Mouse (Mus musculus): Measurements from ENCODE around the gene Hist1h2bf. TPM values are rescaled to one million over a fixed set of nuclear protein-coding genes. Genes with fewer than 3 reads are reported as not detected.
"Not testable (repeated sequence)": the region's sequence is repeated elsewhere in the genome, so short reads cannot be mapped to it uniquely, and the experiment has no call there.

Gene Hist1h2bf
- polyA plus RNA-seq, 1 experiment from 2014 or later: 3.0 TPM

DNA sequence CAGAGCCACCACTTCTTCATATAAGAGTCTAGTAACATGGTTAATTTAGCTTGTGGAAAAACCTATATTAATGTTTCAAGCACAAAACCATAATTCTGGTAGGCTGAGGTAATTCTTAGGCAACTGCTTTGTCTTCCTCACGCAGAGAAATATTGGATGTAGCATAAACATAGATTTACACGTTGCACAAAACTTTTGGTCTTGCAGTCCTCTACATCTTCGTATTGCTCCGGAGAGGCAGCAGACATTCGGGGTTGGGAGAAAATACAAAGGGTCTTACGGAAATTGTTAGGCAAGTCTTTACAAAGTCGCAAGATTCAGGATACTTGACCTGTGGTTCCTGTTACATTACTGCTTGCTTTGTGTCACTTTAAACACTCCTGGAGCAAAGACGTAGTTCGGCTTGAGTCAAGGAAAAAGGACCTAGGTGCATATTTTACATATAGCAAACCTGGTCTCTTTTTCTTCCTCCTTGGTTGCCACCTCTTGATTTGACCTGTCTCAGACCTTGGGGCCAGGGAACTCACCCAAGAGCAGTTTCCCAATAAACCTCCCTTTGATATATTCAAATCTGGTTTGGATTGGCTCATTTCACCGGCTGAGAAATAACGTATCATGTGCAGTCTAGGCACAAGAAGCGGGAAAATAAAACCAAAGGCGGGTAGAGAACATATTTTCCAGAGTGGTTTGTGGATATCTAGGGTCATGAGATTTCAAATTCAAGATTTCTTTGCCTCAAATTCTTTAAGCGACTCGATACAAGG, 39.4 kb downstream of the Hist1h2bf start:
- Histone ChIP-seq H3K9me3 (no peaks in the 10 kb centered on the region), H3K4me2 (peak overlapping the region; percentile 74), H3K9ac (peak overlapping the region; percentile 60), H3K4me1 (replicated peaks) (peaks cover 39% of the 10 kb centered on the region), H3K4me3 (peak overlapping the region; percentile 51), H3K27me3 (no peaks in the 10 kb centered on the region), H3K36me3 (no peaks in the 10 kb centered on the region), H3K27ac (peak overlapping the region; percentile 69)
- ATAC-seq (ENCODE audit: low FRiP score): no peak
- under 1% methylated on average over 15 of the region's 15 CpGs for WGBS

DNA sequence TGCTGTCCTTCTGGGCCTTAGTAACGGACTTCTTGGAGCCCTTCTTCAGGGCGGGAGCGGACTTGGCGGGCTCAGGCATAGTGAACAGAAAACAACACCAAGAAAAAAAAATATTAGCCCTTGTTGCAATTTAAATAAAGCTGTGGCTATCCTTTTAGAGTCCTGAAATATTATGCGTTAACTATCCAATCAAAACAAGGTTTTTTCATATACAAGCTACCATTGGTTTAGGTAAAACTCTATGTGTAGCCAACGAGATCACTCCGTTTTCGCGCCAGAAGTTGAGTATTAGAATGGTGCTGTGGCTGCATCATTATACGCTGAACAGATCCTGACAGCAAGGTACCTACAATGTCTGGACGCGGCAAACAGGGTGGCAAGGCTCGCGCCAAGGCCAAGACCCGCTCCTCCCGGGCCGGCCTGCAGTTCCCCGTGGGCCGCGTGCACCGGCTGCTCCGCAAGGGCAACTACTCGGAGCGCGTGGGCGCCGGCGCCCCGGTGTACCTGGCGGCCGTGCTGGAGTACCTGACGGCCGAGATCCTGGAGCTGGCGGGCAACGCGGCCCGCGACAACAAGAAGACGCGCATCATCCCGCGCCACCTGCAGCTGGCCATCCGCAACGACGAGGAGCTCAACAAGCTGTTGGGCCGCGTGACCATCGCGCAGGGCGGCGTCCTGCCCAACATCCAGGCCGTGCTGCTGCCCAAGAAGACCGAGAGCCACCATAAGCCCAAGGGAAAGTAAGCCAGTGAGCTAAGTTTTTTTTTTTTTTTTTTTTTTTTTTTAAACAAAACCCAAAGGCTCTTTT, 40.2 kb downstream of the Hist1h2bf start, which contains the start of gene Hist1h2af:
Hist1h2af (plus strand) TSS at position 347 of the 808 bp plus-strand sequence.
- peak within 1 kb of the TSS; percentile 51 for H3K4me3 ChIP-seq
- peak within 1 kb of the TSS; percentile 60 for H3K9ac ChIP-seq
- under 1% methylated on average over 26 of the region's 53 CpGs for WGBS
- H3K27me3 ChIP-seq, H3K36me3 ChIP-seq, H3K9me3 ChIP-seq: not testable (repeated sequence)
- H3K4me1 ChIP-seq (replicated peaks): peaks cover 44% of the 10 kb centered on the region
- ATAC-seq (ENCODE audit: low FRiP score): 0 out of 2 replicates have a peak, but pooled peaks have one; percentile 23
- H3K4me2 ChIP-seq: peak within 1 kb of the TSS; percentile 74
- H3K27ac ChIP-seq: peak within 1 kb of the TSS; percentile 96

DNA sequence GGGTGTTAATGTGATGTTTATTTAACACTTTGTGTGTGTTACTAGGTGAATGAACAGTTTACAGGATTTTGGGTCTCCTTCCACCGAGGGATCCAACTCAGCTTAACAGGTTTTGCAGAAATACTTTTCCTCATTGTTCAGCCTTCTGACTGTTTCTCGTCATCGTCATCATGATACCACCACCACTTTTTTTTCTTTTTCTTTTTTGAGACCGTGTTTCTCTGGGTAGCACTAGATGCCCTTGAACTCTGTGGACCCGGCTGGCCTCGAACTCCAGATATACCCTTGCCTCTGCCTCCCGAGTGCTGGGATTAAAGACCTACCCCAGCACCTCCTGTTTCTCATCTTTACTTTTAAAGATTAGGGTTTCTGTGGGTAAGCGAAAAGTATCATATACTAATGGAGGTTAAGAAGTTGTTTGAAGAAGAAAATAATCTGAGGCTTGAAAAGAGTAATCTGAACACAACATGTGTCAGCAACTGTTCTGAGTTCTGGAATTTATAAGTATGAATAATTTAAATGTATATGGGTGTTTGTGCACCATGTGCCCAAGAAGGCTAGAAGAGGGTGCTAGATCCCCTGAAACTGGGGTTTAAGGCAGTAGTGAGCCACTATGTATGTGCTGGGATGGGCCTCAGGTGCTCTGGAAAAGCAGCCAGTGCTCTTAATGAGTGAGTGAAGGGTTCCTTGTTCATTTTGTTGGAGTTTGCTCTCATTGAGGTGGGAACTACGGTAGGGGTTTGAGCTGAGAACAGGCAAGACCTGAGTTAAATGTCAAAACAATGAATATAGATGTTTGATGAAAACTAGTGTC, 41.5 kb downstream of the Hist1h2bf start:
- Histone ChIP-seq H3K4me3 (peak overlapping the region; percentile 51), H3K9me3 (no peaks in the 10 kb centered on the region), H3K4me1 (replicated peaks) (peaks cover 49% of the 10 kb centered on the region), H3K4me2 (peak overlapping the region; percentile 74), H3K27me3 (no peaks in the 10 kb centered on the region), H3K9ac (peak overlapping the region; percentile 83), H3K36me3 (no peaks in the 10 kb centered on the region), H3K27ac (peak overlapping the region; percentile 96)
- WGBS: 28% methylated on average over 9 of the region's 9 CpGs
- no peak for ATAC-seq (ENCODE audit: low FRiP score)

DNA sequence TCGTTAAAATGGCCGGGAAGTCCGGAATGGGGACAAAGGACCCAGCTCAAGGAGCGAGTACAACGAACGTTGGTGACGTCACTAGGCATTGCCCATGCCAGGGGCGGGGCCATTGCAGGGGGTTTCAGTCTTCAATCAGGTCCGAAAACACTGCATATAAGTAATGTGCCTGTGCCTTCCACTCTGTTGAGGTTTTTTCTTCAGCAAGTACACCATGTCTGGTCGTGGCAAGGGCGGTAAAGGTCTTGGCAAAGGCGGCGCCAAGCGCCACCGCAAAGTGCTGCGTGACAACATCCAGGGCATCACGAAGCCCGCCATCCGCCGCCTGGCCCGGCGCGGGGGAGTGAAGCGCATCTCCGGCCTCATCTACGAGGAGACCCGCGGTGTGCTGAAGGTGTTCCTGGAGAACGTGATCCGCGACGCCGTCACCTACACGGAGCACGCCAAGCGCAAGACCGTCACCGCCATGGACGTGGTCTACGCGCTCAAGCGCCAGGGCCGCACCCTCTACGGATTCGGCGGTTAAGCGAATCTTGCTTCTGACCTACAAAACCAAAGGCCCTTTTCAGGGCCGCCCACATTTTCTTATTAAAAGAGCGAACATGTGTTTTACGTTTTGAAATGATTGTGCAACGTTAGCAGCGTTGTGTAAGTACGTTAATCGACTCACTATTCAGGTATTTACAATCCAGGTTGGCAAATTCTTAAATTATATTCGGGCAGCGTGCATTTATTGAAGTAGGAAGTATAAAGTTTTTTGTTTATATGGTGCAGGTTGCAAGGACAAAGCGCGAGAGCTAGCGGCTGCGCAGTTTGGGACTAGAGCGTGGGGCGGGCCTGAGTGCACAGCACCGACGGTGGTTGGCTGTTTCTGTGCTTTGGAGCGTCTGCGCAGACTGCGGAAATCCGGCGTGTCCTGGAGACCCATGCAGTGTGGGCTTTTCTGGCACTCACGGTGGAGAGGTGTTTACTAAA, 42.8 kb downstream of the Hist1h2bf start, which contains the start of gene Hist1h4h:
Hist1h4h (plus strand) TSS at position 150 of the 975 bp plus-strand sequence.
- under 1% methylated on average over 59 of the region's 70 CpGs for WGBS
- peak; percentile 86 for ATAC-seq (ENCODE audit: low FRiP score)
- Histone ChIP-seq H3K36me3 (no peaks in the 10 kb centered on the region), H3K4me2 (peak within 1 kb of the TSS; percentile 74), H3K4me3 (peak within 1 kb of the TSS; percentile 51), H3K27me3 (no peaks in the 10 kb centered on the region), H3K9me3 (no peaks in the 10 kb centered on the region), H3K4me1 (replicated peaks) (peaks cover 45% of the 10 kb centered on the region), H3K27ac (peak within 1 kb of the TSS; percentile 96), H3K9ac (peak within 1 kb of the TSS; percentile 83)

DNA sequence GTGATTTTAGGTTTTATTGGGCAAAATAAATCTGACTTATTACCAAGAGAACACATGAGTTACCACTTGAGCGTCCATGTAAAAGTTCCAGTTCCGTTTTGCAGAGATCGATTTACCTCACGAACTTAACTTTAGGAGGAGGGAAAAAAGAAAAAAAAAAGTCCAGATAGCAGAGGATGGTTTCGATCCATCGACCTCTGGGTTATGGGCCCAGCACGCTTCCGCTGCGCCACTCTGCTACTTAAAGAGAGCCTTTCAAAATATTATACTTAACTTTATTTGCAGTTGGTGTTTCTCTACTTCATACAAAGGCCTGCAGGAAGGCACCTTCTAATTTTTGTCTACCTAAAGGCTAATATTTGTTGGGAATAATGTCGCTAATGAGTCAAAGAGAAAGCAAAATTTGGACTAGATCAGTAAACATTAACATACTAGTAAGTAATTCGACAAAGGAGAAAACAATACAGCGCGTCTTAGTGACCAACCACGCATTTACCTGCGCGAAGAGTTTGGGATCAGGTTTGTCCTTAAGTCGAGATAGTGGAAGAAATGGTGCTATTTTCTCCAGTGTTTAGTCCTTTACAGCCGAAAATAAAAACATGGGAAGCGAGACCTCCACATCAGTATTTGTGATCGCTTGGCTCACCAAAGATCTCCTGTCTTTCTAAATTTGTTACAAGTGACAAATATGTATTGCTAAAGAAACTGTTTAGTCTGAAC, 43.7 kb downstream of the Hist1h2bf start:
- peaks cover 45% of the 10 kb centered on the region for H3K4me1 ChIP-seq (replicated peaks)
- WGBS: under 1% methylated on average over 20 of the region's 20 CpGs
- peak overlapping the region; percentile 83 for H3K9ac ChIP-seq
- no peak for ATAC-seq (ENCODE audit: low FRiP score)
- H3K4me3 ChIP-seq: peak overlapping the region; percentile 51
- no peaks in the 10 kb centered on the region for H3K9me3 ChIP-seq
- H3K4me2 ChIP-seq: peak overlapping the region; percentile 74
- H3K36me3 ChIP-seq: no peaks in the 10 kb centered on the region
- peak overlapping the region; percentile 96 for H3K27ac ChIP-seq
- H3K27me3 ChIP-seq: no peaks in the 10 kb centered on the region

DNA sequence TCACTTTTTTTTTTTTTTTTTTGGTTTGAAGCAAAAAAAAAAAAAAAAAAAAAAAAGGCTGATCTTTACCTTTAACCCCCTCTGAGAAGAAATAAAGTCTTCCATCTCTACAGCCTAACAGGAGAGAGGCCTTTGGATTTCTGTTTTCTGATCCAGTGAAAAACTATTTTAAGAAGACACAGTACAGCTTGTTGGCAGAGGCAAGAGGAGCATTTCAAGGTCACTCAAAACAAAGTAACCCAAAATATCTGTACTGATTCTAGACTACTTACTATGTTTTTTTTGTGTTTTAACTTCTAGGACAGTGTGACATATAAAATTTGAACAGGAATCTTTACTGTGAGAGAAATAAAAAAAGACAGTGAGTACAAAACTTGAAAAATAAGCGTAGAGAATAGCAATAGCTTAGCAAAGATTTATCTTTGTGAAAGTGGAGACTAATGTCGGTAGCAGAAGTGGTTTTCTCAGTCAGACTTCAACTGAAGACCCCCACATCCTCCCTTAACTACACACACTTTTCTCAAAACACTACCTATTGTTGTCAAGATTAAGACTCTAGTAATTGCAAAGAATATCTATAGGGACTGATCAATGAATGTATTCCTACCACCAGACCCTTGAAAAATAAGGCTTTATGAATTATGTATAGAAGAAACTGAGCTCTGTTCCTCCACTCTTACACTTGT, 44.4 kb downstream of the Hist1h2bf start:
- Histone ChIP-seq H3K4me1 (replicated peaks) (peaks cover 42% of the 10 kb centered on the region), H3K36me3 (no peaks in the 10 kb centered on the region), H3K27ac (peak overlapping the region; percentile 96; the same call in 1 of the 2 replicates), H3K27me3 (no peaks in the 10 kb centered on the region), H3K4me2 (peak overlapping the region; percentile 74), H3K9ac (peak overlapping the region; percentile 83), H3K4me3 (peak overlapping the region; percentile 51), H3K9me3 (no peaks in the 10 kb centered on the region)
- no peak for ATAC-seq (ENCODE audit: low FRiP score)
- 32% methylated on average over 2 of the region's 2 CpGs for WGBS

DNA sequence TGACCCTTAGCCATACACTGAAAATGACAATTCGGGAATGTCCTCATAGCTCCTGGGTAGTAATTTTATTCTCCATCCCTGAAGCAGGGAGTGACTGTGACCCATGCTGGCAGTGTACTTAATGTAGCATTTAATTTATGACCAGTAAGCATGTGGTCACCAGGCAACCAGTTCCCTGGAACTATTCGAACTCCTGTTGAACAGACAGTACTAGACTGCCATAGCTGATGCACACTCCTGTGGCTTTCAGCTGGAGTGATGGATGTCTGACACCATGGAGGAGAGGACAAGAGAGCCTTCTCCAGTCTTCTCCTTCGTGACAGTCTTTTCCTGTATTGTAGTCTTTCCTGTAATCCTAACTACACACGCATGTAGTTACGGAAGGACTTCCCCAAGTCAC, 45.0 kb downstream of the Hist1h2bf start:
- Histone ChIP-seq H3K9me3 (no peaks in the 10 kb centered on the region), H3K36me3 (no peaks in the 10 kb centered on the region), H3K4me1 (replicated peaks) (peaks cover 36% of the 10 kb centered on the region), H3K9ac (no peak overlapping the region), H3K4me3 (no peak overlapping the region), H3K27ac (no peak overlapping the region), H3K4me2 (peak overlapping the region; percentile 13; the same call in 1 of the 2 replicates), H3K27me3 (no peaks in the 10 kb centered on the region)
- WGBS: 67% methylated on average over 5 of the region's 5 CpGs
- no peak for ATAC-seq (ENCODE audit: low FRiP score)

DNA sequence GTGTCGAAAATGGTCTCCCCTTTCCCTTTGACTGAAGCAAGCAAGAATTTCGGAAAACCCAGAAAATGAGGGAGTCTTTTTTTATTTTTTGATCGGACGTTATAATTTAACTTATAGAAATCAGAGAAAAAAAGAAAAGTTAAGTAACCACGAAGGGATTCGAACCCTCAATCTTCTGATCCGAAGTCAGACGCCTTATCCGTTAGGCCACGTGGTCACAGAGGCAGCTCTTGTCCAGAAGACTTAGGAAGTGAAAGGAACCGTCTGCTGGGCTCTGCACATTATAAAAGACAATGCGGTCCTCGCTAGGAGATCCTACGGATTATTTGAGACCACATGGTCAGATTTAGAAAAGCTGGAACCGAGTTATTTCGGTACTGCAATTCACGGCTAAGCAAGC, 47.7 kb downstream of the Hist1h2bf start:
- no peaks in the 10 kb centered on the region for H3K9me3 ChIP-seq
- ATAC-seq (ENCODE audit: low FRiP score): 0 out of 2 replicates have a peak, but pooled peaks have one; percentile 36
- peak overlapping the region; percentile 69 for H3K9ac ChIP-seq
- no peaks in the 10 kb centered on the region for H3K27me3 ChIP-seq
- H3K4me3 ChIP-seq: peak overlapping the region; percentile 50
- H3K27ac ChIP-seq: peak overlapping the region; percentile 79
- peak overlapping the region; percentile 51 for H3K4me2 ChIP-seq
- under 1% methylated on average over 17 of the region's 17 CpGs for WGBS
- peaks cover 18% of the 10 kb centered on the region for H3K4me1 ChIP-seq (replicated peaks)
- H3K36me3 ChIP-seq: no peaks in the 10 kb centered on the region

DNA sequence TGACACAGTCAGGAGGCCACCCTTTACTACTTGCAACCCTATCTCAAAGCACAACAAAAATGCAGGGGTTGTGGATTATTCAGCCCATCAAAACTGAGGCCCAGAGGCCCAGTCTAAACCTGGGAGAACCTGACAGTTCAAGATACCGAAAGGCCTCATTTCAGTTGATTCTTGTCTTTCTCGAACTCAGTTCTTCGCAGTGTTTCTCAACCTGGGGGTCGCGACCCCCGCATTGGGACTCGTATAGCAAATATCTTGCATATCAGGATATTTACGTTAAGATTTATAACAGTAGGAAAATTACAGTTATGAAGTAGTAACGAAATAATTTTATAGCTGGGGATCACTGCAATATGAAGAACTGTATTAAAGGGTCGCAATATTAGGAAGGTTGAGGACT, 48.1 kb downstream of the Hist1h2bf start:
- no peaks in the 10 kb centered on the region for H3K9me3 ChIP-seq
- H3K27me3 ChIP-seq: no peaks in the 10 kb centered on the region
- H3K4me2 ChIP-seq: peak overlapping the region; percentile 51
- ATAC-seq (ENCODE audit: low FRiP score): no peak
- no peak overlapping the region for H3K27ac ChIP-seq
- H3K36me3 ChIP-seq: no peaks in the 10 kb centered on the region
- 2% methylated on average over 10 of the region's 10 CpGs for WGBS
- 0 out of 2 replicates have a peak overlapping the region, but pooled peaks have one; percentile 9 for H3K9ac ChIP-seq
- peak overlapping the region; percentile 50 for H3K4me3 ChIP-seq
- H3K4me1 ChIP-seq (replicated peaks): peaks cover 18% of the 10 kb centered on the region

DNA sequence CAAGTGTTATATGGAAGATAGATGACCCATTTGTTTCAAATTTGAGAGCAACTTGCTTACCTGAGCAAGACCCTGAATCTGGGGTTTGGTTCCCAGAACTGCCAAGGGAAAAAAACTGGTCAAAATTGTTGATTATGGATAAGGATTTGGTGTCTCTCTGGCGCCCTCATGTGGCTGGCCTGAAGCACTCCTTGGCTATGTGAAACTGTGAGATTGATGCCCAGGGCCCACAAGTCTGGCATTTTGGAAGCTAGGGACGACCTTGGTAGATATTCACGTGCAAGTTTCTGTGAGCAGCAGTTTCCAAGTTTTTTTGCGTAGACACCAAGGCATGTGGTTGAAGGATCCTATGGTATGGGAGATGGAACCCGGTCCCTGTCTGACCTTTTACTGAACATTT, 49.3 kb downstream of the Hist1h2bf start:
- peak; percentile 47; the same call in 1 of the 2 replicates for ATAC-seq (ENCODE audit: low FRiP score)
- 8% methylated on average over 5 of the region's 5 CpGs for WGBS
- no peak overlapping the region for H3K4me2 ChIP-seq

More for the DNA sequence above, 49.3 kb downstream of the Hist1h2bf start:
- Histone ChIP-seq H3K36me3 (no peaks in the 10 kb centered on the region), H3K27ac (no peak overlapping the region), H3K9me3 (no peaks in the 10 kb centered on the region), H3K4me1 (replicated peaks) (peaks cover 18% of the 10 kb centered on the region), H3K27me3 (no peaks in the 10 kb centered on the region), H3K4me3 (no peak overlapping the region), H3K9ac (no peak overlapping the region)

Measured in hindbrain, embryonic 13.5 days (tissue).